Mouse (Mus musculus) neural tube, embryonic 14.5 days (tissue): ENCODE results near the gene Tnfrsf26. TPM values are rescaled to one million over a fixed set of nuclear protein-coding genes. Genes with fewer than 3 reads are reported as not detected.

ENCODE experiments used
- ATAC-seq: fragments of 200-750 bp; cut with Nextera tagmentation; 2 replicates; pipeline ENCODE4 v1.8.0; 2017; ENCODE audit warnings: low read depth, mild to moderate bottlenecking, moderate TSS enrichment, moderate library complexity
- H3K27ac ChIP-seq: fragments of 300-500 bp; sonication (generic); 2 replicates; pipeline ENCODE4 v1.5.1; 2014; ENCODE audit warnings: low read depth, mild to moderate bottlenecking, control low read depth, low read length, moderate library complexity, mixed read lengths
- H3K27me3 ChIP-seq: fragments of 300-500 bp; sonication (generic); 2 replicates; pipeline ENCODE4 v1.6.1; 2014; ENCODE audit warnings: low read length; ENCODE audit not compliant: control insufficient read depth, insufficient read depth
- H3K36me3 ChIP-seq: fragments of 300-500 bp; sonication (generic); 2 replicates; pipeline ENCODE4 v1.6.1; 2014; ENCODE audit warnings: low read length, mixed read lengths; ENCODE audit not compliant: control insufficient read depth, insufficient read depth
- H3K4me1 ChIP-seq: fragments of 300-500 bp; sonication (generic); 2 replicates; pipeline ENCODE4 v1.6.1; 2014; ENCODE audit warnings: low read length; ENCODE audit not compliant: control insufficient read depth, insufficient read depth
- H3K4me2 ChIP-seq: fragments of 300-500 bp; sonication (generic); 2 replicates; pipeline ENCODE4 v1.6.1; 2014; ENCODE audit warnings: mild to moderate bottlenecking, low read depth, low read length, control low read depth
- H3K4me3 ChIP-seq: fragments of 300-500 bp; sonication (generic); 2 replicates; pipeline ENCODE4 v1.5.1; 2014; ENCODE audit warnings: low read depth, low read length, control low read depth, mixed read lengths
- H3K9ac ChIP-seq: fragments of 300-500 bp; sonication (generic); replicated peaks from 2 replicates; pipeline ENCODE4 v1.6.1; 2014; ENCODE audit warnings: low read depth, mild to moderate bottlenecking, control low read depth, low read length, mixed read lengths
- H3K9me3 ChIP-seq: fragments of 300-500 bp; sonication (generic); 2 replicates; pipeline ENCODE4 v1.6.1; 2016; ENCODE audit warnings: low read length; ENCODE audit not compliant: control insufficient read depth
- WGBS: fragments of 180-500 bp; shearing (Covaris S2); extraction: QIAGEN DNeasy Blood & Tissue Kit; methylation state at CpG from one replicate; pipeline ENCODE4 v1.1.7; 2014; 5-methylcytosine and 5-hydroxymethylcytosine counted together
- polyA plus RNA-seq: library from polyadenylated mRNA; unstranded; fragments of >200 nt; fragmentation: Nextera tagmentation; extraction: Ambion mirVana; gene quantifications from 2 replicates; pipeline ENCODE4 v1.2.1, GENCODE M21; 2014

The Tnfrsf26 gene
- polyA plus RNA-seq, 1 experiment from 2014 or later = not detected

DNA sequence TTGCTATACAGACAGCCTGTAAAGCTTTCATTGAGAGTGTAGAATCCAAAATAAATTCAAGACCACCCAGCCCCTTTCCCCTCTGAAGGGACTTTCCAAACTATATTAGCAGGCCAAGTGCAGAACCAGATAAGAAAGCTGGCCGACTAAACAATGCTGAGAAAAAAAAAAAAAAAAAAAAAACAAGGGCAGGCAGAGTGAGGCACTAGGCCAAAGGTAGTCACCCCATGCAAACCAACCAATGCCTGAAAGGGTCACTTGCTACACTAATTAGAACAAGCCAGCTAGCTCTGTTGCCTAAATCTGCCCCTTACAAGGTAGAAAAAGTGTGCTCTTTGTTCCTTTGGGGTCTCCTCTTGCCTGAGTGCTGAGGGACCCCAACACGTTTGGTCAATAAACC is 23.6 kb downstream of the Tnfrsf26 start:
- no peaks in the 10 kb centered on the region for H3K36me3 ChIP-seq
- no peak overlapping the region for H3K4me2 ChIP-seq
- no peaks in the 10 kb centered on the region for H3K27me3 ChIP-seq
- no peak overlapping the region for H3K9ac ChIP-seq
- WGBS = 72% methylated on average over 2 of the region's 2 CpGs
- H3K4me1 ChIP-seq = no peaks in the 10 kb centered on the region
- H3K9me3 ChIP-seq = no peaks in the 10 kb centered on the region
- H3K4me3 ChIP-seq = no peak overlapping the region
- no peak for ATAC-seq
- no peak overlapping the region for H3K27ac ChIP-seq

DNA sequence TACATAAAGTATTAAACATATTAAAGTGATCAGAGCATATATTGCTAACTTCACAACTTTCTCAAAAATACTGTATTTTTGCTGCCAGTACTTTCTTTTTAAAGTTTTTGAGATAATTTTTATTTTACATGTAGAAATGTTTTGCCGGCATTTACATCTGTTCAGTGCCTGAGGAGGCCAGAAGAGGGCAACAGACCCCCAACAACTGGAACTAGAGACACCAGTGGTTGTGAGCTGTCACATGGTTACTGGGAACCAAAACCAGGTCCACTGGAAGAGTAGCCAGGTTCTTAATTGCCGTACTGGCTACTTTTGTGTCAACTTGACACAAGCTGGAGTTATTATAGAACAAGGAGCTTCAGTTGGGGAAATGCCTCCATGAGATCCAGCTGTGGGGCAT is 26.8 kb downstream of the Tnfrsf26 start:
- no peak overlapping the region for H3K9ac ChIP-seq
- H3K27ac ChIP-seq = no peak overlapping the region
- ATAC-seq = no peak
- H3K36me3 ChIP-seq = no peaks in the 10 kb centered on the region
- no peaks in the 10 kb centered on the region for H3K27me3 ChIP-seq
- no peak overlapping the region for H3K4me3 ChIP-seq
- no peak overlapping the region for H3K4me2 ChIP-seq
- no peaks in the 10 kb centered on the region for H3K9me3 ChIP-seq
- 78% methylated on average over 2 of the region's 2 CpGs for WGBS
- peaks cover 9% of the 10 kb centered on the region for H3K4me1 ChIP-seq

DNA sequence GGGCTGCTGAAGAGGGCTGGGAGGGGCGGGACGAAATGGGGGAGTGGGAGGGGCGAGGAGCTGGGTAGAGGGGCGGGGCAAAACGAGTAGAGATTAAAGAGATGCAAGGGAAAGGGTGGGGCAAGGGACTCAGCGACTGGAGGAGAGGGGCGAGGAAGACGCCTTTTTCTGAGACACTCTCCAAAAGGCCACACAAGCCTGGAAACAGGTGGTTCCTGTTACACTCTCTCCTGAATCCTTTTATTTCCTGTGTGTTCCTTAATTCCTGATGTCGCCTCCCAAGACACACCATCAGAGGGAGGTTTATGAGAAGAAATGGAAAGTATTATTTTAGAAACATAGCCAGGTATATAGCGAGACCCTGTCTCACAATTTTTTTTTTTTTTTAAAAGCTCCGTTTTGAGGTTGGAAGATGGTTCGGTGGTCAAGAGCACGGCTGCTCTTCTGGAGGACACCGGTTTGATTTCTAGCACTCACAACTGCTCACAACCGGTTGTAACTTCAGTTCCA is 28.2 kb downstream of the Tnfrsf26 start:
- Histone ChIP-seq H3K9ac (no peak overlapping the region; the same call in 1 of the 2 replicates), H3K36me3 (no peaks in the 10 kb centered on the region), H3K27me3 (no peaks in the 10 kb centered on the region), H3K4me2 (peak overlapping the region; percentile 97), H3K27ac (no peak overlapping the region), H3K4me1 (peaks cover 11% of the 10 kb centered on the region), H3K9me3 (no peaks in the 10 kb centered on the region), H3K4me3 (peak overlapping the region; percentile 83)
- 8% methylated on average over 15 of the region's 15 CpGs for WGBS
- no peak for ATAC-seq

DNA sequence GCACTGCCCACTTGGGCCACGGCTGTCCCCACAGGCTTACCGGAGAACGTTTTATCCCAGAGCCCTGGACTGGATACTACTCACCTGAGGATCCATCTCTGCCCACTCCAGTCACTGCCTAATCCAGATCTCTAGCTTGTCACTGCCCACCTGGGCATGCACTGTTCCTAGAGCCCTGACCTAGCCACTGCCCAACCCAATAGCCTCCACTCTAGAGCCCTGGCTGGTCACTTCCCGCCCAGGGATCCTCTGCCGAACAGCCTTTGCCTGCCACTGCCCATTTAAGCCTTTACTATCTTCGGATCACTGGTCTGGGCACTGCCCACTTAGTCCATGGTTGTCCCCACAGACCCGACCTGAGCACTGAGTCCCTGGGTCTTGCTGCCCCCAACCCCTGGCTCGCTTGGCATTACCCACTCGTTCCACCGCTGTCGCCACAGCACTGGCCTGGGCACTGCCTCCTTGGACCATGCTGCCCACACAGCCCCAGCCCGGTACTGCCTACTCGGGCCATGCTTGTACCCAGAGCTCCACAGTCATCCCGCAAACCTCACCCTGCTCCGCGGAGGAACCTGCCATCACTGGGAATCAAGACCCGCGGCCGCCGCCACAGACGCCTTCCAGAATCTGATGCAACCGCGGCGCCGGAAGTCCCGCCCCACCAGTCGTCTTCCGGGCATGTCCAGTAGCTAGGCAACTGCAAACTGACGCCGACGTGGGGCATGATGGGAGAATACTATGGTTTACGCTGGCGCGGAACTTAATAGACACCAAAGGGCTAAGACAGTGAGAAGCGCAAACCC is 28.9 kb downstream of the Tnfrsf26 start, which contains the start of gene Cars:
Cars (minus strand) TSS at position 663 of the 803 bp plus-strand sequence.
- peak; percentile 98 for ATAC-seq

DNA sequence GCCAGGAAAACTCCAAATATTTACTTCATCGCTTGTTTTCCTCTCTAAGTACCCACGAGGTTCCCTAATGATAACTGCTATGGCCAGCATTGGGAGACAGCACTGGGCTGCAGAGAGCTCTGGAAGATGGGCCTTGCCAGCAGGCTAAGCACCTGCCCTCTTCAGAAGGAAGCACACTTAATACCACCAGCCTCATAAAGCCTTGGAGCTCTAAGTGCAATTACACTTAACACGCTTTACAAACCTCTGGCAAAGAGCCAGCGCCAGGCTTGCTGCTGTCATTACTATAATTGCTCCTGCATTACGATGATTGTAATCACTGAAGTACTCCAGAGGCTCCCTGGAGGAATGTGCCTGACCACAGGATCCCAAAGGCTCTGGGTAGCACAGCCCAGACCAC is 33.7 kb downstream of the Tnfrsf26 start:
- Histone ChIP-seq H3K9ac (no peak overlapping the region), H3K4me3 (no peak overlapping the region), H3K36me3 (peaks cover 10% of the 10 kb centered on the region; the same call in 1 of the 2 replicates), H3K4me1 (peaks cover 19% of the 10 kb centered on the region), H3K9me3 (no peaks in the 10 kb centered on the region), H3K4me2 (no peak overlapping the region), H3K27me3 (no peaks in the 10 kb centered on the region), H3K27ac (peak overlapping the region; percentile 44; the same call in 1 of the 2 replicates)
- ATAC-seq = peak; percentile 58; the same call in 1 of the 2 replicates
- 44% methylated on average over 5 of the region's 5 CpGs for WGBS

More for the DNA sequence above, 28.9 kb downstream of the Tnfrsf26 start, which contains the start of gene Cars:
- peak within 1 kb of the TSS; percentile 93 for H3K9ac ChIP-seq
- H3K9me3 ChIP-seq = no peaks in the 10 kb centered on the region
- H3K4me2 ChIP-seq = peak within 1 kb of the TSS; percentile 97
- WGBS = 1% methylated on average over 35 of the region's 35 CpGs
- H3K4me3 ChIP-seq = peak within 1 kb of the TSS; percentile 83
- H3K36me3 ChIP-seq = no peaks in the 10 kb centered on the region
- H3K27ac ChIP-seq = no peak within 1 kb of the TSS; the same call in 1 of the 2 replicates
- H3K4me1 ChIP-seq = peaks cover 17% of the 10 kb centered on the region
- H3K27me3 ChIP-seq = no peaks in the 10 kb centered on the region

DNA sequence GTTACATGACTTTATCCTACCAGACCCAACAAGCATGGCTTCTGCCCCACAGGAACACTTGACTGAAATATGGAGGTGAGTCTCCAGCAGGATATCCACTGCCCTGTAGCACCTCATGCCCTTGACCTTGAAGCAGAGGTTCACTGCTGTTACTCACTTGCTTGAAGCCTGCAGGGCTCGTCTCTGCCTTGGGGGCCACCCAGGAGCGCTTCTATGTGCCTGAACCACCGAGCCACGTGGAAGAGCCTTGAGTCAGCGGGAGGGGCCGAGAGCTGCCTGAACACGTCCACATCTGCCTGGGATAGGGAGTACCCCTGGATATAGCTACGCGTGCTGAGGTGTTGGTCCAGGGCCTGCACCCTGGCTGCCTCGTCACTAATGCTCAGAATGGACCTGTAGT is 36.3 kb downstream of the Tnfrsf26 start:
- Histone ChIP-seq H3K9me3 (no peaks in the 10 kb centered on the region), H3K27ac (no peak overlapping the region), H3K4me2 (no peak overlapping the region), H3K27me3 (no peaks in the 10 kb centered on the region), H3K36me3 (peaks cover 29% of the 10 kb centered on the region), H3K4me3 (no peak overlapping the region), H3K4me1 (peaks cover 10% of the 10 kb centered on the region; the same call in 1 of the 2 replicates), H3K9ac (no peak overlapping the region)
- WGBS = 95% methylated on average over 10 of the region's 10 CpGs
- no peak for ATAC-seq

DNA sequence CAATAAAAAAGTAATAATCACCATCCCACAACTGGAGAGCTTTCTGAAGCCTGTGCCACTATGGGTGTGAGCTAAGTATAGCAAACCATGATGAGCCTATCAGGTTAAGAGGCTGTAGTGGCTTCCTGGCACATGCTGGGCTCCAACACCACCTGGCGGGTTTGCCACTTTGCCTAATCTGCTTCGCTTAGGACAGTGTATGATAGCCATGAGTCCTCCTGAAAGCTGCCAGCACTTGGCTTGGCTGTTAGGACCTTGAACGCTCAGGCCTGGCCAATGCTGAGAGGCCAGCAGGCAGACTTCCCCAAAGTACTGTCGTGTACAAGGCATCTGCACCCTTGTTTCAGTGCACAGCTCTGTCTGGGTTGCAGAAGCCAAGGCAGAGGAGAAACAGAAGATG is 40.5 kb downstream of the Tnfrsf26 start:
- no peak overlapping the region for H3K4me3 ChIP-seq
- H3K9ac ChIP-seq = no peak overlapping the region
- no peaks in the 10 kb centered on the region for H3K27me3 ChIP-seq
- no peaks in the 10 kb centered on the region for H3K4me1 ChIP-seq
- H3K36me3 ChIP-seq = peaks cover 52% of the 10 kb centered on the region
- H3K4me2 ChIP-seq = no peak overlapping the region
- WGBS = 94% methylated on average over 4 of the region's 4 CpGs
- H3K9me3 ChIP-seq = no peaks in the 10 kb centered on the region
- H3K27ac ChIP-seq = no peak overlapping the region
- no peak for ATAC-seq

DNA sequence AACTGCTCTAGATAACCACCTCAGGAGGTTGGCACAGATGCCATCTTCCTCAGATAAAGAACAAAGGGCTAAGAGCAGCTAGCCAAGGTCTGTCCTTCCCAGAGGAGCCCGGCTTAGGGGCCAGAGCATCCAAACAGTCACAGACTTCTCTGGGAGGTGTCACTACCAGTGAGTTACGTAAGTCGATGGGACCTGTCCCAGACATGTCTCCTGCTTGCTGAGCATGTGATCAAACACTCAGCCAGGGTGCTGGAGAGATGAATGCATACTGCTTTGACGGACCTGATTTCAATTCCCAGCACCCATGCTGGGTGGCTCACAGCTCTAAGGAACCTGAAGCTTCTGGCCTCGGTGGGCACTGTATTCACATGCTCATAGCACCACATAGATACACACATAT is 40.9 kb downstream of the Tnfrsf26 start:
- peaks cover 53% of the 10 kb centered on the region for H3K36me3 ChIP-seq
- no peaks in the 10 kb centered on the region for H3K9me3 ChIP-seq
- H3K4me3 ChIP-seq = no peak overlapping the region
- no peak overlapping the region for H3K9ac ChIP-seq
- H3K4me1 ChIP-seq = no peaks in the 10 kb centered on the region
- 93% methylated on average over 5 of the region's 5 CpGs for WGBS
- no peak overlapping the region for H3K27ac ChIP-seq
- no peak overlapping the region for H3K4me2 ChIP-seq
- ATAC-seq = no peak
- H3K27me3 ChIP-seq = no peaks in the 10 kb centered on the region

DNA sequence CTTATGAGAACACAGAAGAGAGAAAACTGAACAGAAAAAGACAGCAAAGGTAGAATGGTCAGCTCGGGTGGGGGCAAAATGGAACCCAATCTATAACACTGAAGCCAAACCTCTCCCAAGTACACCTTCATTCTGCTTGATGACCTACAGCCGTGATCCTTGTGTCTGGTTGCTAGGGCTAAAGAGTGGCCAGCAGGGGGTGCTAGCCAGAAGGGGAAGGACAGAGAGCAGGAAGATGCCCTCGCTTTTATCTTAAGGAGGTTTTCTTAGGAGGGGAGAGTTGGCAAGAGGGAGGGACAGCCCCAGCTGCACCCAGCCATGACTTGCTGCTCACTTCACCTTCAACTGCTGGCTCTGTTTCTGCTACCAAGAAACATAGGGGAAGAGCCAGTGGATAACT is 44.6 kb downstream of the Tnfrsf26 start:
- H3K4me3 ChIP-seq = no peak overlapping the region
- H3K4me1 ChIP-seq = no peaks in the 10 kb centered on the region
- ATAC-seq = no peak
- no peak overlapping the region for H3K4me2 ChIP-seq
- H3K9me3 ChIP-seq = no peaks in the 10 kb centered on the region
- no peak overlapping the region for H3K27ac ChIP-seq
- WGBS = 39% methylated on average over 3 of the region's 3 CpGs
- H3K36me3 ChIP-seq = peaks cover 52% of the 10 kb centered on the region
- H3K27me3 ChIP-seq = no peaks in the 10 kb centered on the region
- no peak overlapping the region for H3K9ac ChIP-seq
